Mouse (Mus musculus) erythroblast, embryonic 14.5 days (primary cell): Measurements from ENCODE around the gene Fam167b.

Experiments
- GATA1 ChIP-seq: IDR thresholded peaks from 2 replicates; pipeline ENCODE4 v1.6.1; 2012; ENCODE audit warnings: low read length, inconsistent platforms, mixed read lengths
- TAL1 ChIP-seq: IDR thresholded peaks from 3 replicates; pipeline ENCODE4 v1.6.1; 2012; ENCODE audit warnings: low read length, inconsistent platforms, mixed read lengths

DNA sequence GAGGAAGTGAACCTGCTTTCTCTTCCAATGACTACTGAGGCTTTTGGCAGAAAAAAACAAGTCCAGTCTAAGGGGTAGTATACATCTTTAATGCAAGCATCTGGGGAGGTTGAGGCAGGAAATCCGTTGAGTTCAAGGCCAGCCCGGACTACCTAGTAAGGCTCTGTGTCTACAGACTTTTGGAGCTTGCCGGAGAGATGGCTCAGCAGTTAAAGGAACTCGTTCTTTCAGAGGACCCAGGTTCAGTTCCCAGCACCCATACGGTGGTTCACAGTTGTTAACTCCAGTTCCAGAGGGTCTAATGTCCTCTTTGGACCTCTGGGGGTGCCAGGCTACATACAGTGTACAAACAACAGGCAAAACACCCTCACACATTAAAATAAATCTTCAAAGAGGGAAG lies 39.7 kb upstream of the Fam167b start:
- TF ChIP-seq TAL1 (no peak), GATA1 (no peak)
